Mouse (Mus musculus): Measurements from ENCODE around the gene Dctn3.

DNA sequence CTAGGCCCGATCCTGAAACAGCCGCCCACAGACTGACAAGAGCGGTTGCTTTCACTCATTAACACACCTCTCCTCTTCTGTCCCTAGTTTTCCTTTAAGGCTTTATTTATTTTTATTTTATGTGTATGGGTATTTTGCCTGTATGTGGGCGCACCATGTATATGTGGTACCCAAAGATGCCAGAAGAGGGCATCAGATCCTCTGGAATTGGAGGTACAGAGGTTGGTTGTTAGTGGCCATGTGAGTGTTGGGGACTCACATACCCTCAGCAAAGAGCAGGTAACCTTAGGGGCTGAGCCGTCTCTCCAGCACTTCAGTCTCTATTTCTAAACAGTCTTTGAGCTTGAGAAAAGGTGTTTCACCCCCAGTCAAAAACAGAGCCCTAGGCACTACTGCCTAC lies 7.4 kb downstream of the Dctn3 start:
- TF ChIP-seq CTCF (IDR thresholded peaks at IDR 0.05; ENCODE audit: borderline replicate concordance, control insufficient read depth, extremely low read depth, insufficient read depth, low read length, poor library complexity) (no peak), POLR2A (IDR thresholded peaks at IDR 0.05; ENCODE audit: control insufficient read depth, extremely low read depth, insufficient read depth, low read length, poor library complexity) (no peak)

Data from thymus, adult 2 months (tissue).